24 mouse cellular contexts compared by ENCODE assay signal in the genomic region with DNA sequence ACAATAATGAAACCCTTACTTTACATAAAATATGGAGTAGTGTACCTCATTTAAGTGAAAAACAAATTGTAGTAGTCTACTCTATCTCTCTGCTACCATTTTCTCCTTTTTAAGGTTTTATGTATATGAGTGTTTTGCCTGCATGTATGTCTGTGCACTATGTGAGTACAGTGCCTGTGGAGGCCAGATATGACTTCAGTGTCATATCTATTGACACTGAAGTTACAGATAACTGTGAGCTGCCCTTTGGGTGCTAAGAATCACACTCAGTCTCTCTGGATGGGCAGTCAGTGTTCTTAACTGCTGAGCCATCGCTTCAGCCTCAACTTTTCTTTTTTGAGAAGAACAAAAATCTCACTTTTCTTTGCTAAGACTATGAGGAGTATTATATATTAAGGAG. TPM values are rescaled to one million over a fixed set of nuclear protein-coding genes. Genes with fewer than 3 reads are reported as not detected.
DNase-seq lines count a peak whose midpoint lies in the region; ATAC-seq and TF ChIP-seq lines count a peak whose summit lies in the region.
"Had no signal": no experiment of that assay in that cellular context is flagged by ENCODE, and none has a peak within 500 bp of the region (broad histone marks: within the 10 kb centered on the region; RNA-seq: fewer than 3 reads in every experiment).

No protein-coding gene starts in this region.

- H3K4me3 ChIP-seq in heart, embryonic 10.5 days = no peak overlapping the region
- no peak overlapping the region for H3K4me3 ChIP-seq in MEL (ENCODE audit: control insufficient read depth in 1 of 2, insufficient read depth in 1 of 2, low read depth in 2 of 2, low read length in 2 of 2)
- no peak overlapping the region for H3K4me3 ChIP-seq in liver, embryonic 16.5 days (ENCODE audit: low read depth, low read length)
- H3K4me3 ChIP-seq in layer of hippocampus, adult 2 months = no peak overlapping the region
- no peak overlapping the region for H3K4me3 ChIP-seq in midbrain, embryonic 11.5 days (ENCODE audit: low read depth, low read length)
- H3K4me3 ChIP-seq: forebrain, embryonic 15.5 days; hindbrain, embryonic 13.5 days; left cerebral cortex, adult 2 months; midbrain, embryonic 10.5 days had no signal

- H3K9ac ChIP-seq in MEL (ENCODE audit: control insufficient read depth, low read depth, low read length, poor library complexity, severe bottlenecking) = no peak overlapping the region
- no peak overlapping the region for H3K9ac ChIP-seq in liver, embryonic 16.5 days (ENCODE audit: low read depth, low read length)
- no peak overlapping the region for H3K9ac ChIP-seq in midbrain, embryonic 11.5 days (ENCODE audit: low read length)
- H3K9ac ChIP-seq: forebrain, embryonic 15.5 days; hindbrain, embryonic 13.5 days had no signal

- no peak overlapping the region for H3K27ac ChIP-seq in heart, embryonic 10.5 days
- no peak overlapping the region for H3K27ac ChIP-seq in MEL (ENCODE audit: control insufficient read depth, low read depth, low read length)
- peak overlapping the region; percentile 67 for H3K27ac ChIP-seq in liver, embryonic 16.5 days (ENCODE audit: low read length)
- no peak overlapping the region for H3K27ac ChIP-seq in layer of hippocampus, adult 2 months
- H3K27ac ChIP-seq in midbrain, embryonic 11.5 days (ENCODE audit: low read depth, low read length) = no peak overlapping the region
- H3K27ac ChIP-seq: forebrain, embryonic 15.5 days; hindbrain, embryonic 13.5 days; left cerebral cortex, adult 2 months; midbrain, embryonic 10.5 days had no signal

- TF ChIP-seq RAD21 in MEL (IDR thresholded peaks at IDR 0.05; ENCODE audit: low read depth, low read length) = no peak

- H3K36me3 ChIP-seq in heart, embryonic 10.5 days = peaks cover 94% of the 10 kb centered on the region
- peaks cover 11 to 39% of the 10 kb centered on the region in 2 experiments for H3K36me3 ChIP-seq in MEL (ENCODE audit: control insufficient read depth in 1 of 2, insufficient read depth in 2 of 2, low read length in 2 of 2)
- peaks cover 36% of the 10 kb centered on the region for H3K36me3 ChIP-seq in liver, embryonic 16.5 days (ENCODE audit: control insufficient read depth, insufficient read depth)
- H3K36me3 ChIP-seq in midbrain, embryonic 11.5 days (ENCODE audit: control insufficient read depth, insufficient read depth, low read length) = peaks cover 29% of the 10 kb centered on the region

- ATAC-seq in erythroid progenitor cell, adult 5-6 weeks (replicated peaks; ENCODE audit: low FRiP score, poor library complexity, severe bottlenecking) = peak; percentile 99
- ATAC-seq in liver, embryonic 16.5 days (ENCODE audit: low read depth) = peak; percentile 100
- ATAC-seq in midbrain, embryonic 11.5 days (ENCODE audit: low FRiP score) = no peak
- ATAC-seq: forebrain, embryonic 15.5 days; inflammation-experienced regulatory T-cells, adult 6 months; Patski had no signal

- TF ChIP-seq CTCF in MEL (IDR thresholded peaks at IDR 0.05 in 2 of 3, conservative IDR thresholded peaks at IDR 0.05 in 1 of 3; ENCODE audit: control insufficient read depth in 1 of 3, insufficient read depth in 1 of 3, low read depth in 2 of 3, low read length in 3 of 3, poor library complexity in 1 of 3, severe bottlenecking in 1 of 3) = no peak
- no peak for TF ChIP-seq CTCF in layer of hippocampus, adult 2 months (conservative IDR thresholded peaks at IDR 0.05)

- TF ChIP-seq POLR2A in MEL (IDR thresholded peaks at IDR 0.05; ENCODE audit: control insufficient read depth in 1 of 2, insufficient read depth in 1 of 2, low read depth in 1 of 2, low read length in 2 of 2, poor library complexity in 1 of 2) = no peak

- H3K79me2 ChIP-seq in MEL (ENCODE audit: control insufficient read depth, insufficient read depth, low read length, poor library complexity) = no peaks in the 10 kb centered on the region

- 86% methylated on average over 1 of the region's 1 CpGs for WGBS in heart, embryonic 10.5 days
- 29% methylated on average over 1 of the region's 1 CpGs for WGBS in liver, embryonic 16.5 days (ENCODE audit: insufficient replicate concordance)
- 92% methylated on average over 1 of the region's 1 CpGs for WGBS in midbrain, embryonic 11.5 days

- peak overlapping the region; percentile 26; the same call in 1 of the 2 replicates for H3K4me2 ChIP-seq in liver, embryonic 16.5 days (ENCODE audit: low read depth, low read length)
- H3K4me2 ChIP-seq in midbrain, embryonic 11.5 days = no peak overlapping the region
- H3K4me2 ChIP-seq: forebrain, embryonic 15.5 days; hindbrain, embryonic 13.5 days had no signal

- peak; percentile 86 for DNase-seq in heart, embryonic 10.5 days (ENCODE audit: low spot score)
- no peak for DNase-seq in heart, adult 11 months
- DNase-seq in MEL (ENCODE audit: low read depth, low spot score) = peak; percentile 56
- no peak for DNase-seq in layer of hippocampus, adult 2 months (ENCODE audit: low spot score in 2 of 2)
- no peak for DNase-seq in yolk sac, embryonic 10.5 days (ENCODE audit: low spot score)
- no peak for DNase-seq in midbrain, embryonic 11.5 days (ENCODE audit: low spot score, missing footprints)
- DNase-seq: adrenal gland, postnatal 10 days; cerebellum, adult 8-10 months; gastrocnemius, postnatal 25 days; heart, postnatal 14 days; kidney, adult 9 months; kidney, postnatal 25 days; layer of hippocampus, adult 9-11 months; lung, adult 2 months; lung, postnatal 36 days; thymus, adult 2 months had no signal

- H3K9me3 ChIP-seq in heart, embryonic 10.5 days = no peaks in the 10 kb centered on the region
- no peaks in the 10 kb centered on the region for H3K9me3 ChIP-seq in MEL (replicated peaks; ENCODE audit: insufficient read depth, low read length)
- no peaks in the 10 kb centered on the region for H3K9me3 ChIP-seq in liver, embryonic 16.5 days (replicated peaks; ENCODE audit: control insufficient read depth, low read length)
- no peaks in the 10 kb centered on the region for H3K9me3 ChIP-seq in midbrain, embryonic 11.5 days (ENCODE audit: control insufficient read depth, low read length)
- H3K9me3 ChIP-seq: forebrain, embryonic 15.5 days; hindbrain, embryonic 13.5 days; midbrain, embryonic 10.5 days had no signal

- no peaks in the 10 kb centered on the region for H3K4me1 ChIP-seq in heart, embryonic 10.5 days
- 0 out of 4 replicates have a peak, but pooled peaks cover 0 to 3% of the 10 kb centered on the region in 2 experiments for H3K4me1 ChIP-seq in MEL (ENCODE audit: control insufficient read depth in 1 of 2, insufficient read depth in 2 of 2, low read length in 2 of 2)
- H3K4me1 ChIP-seq in liver, embryonic 16.5 days (ENCODE audit: control insufficient read depth, low read depth, low read length) = peaks cover 13% of the 10 kb centered on the region
- no peaks in the 10 kb centered on the region for H3K4me1 ChIP-seq in midbrain, embryonic 11.5 days (ENCODE audit: control insufficient read depth, insufficient read depth, low read length)
- H3K4me1 ChIP-seq: forebrain, embryonic 15.5 days; hindbrain, embryonic 13.5 days; midbrain, embryonic 10.5 days had no signal

- peak; percentile 54 to 75; a peak in 3 of 4 replicates for TF ChIP-seq EP300 in MEL (IDR thresholded peaks at IDR 0.05; ENCODE audit: low read depth in 1 of 2, low read length in 2 of 2)

- H3K27me3 ChIP-seq in heart, embryonic 10.5 days (ENCODE audit: insufficient read depth, poor library complexity, severe bottlenecking) = no peaks in the 10 kb centered on the region
- H3K27me3 ChIP-seq in MEL (ENCODE audit: control insufficient read depth in 1 of 2, insufficient read depth in 2 of 2, low read length in 2 of 2) = no peaks in the 10 kb centered on the region
- no peaks in the 10 kb centered on the region for H3K27me3 ChIP-seq in liver, embryonic 16.5 days (ENCODE audit: control insufficient read depth, insufficient read depth, low read depth, low read length)
- H3K27me3 ChIP-seq in midbrain, embryonic 11.5 days (ENCODE audit: control insufficient read depth, insufficient read depth, low read length) = no peaks in the 10 kb centered on the region
- H3K27me3 ChIP-seq: forebrain, embryonic 15.5 days; hindbrain, embryonic 13.5 days; Patski had no signal

RNA-seq across cellular contexts. Expression of a gene that starts 26.9 kb away (rescaled TPM):
- 85.5 and 133 TPM in 2 replicates for polyA plus RNA-seq in heart, embryonic 10.5 days (2016; fragmentation: Nextera tagmentation; extraction: Ambion mirVana)
- 217 and 257 TPM in 2 replicates for total RNA-seq in MEL (2012; rRNA removed)
- 100 to 1,000 TPM; 151 to 332 TPM for polyA plus RNA-seq in MEL (2012; ENCODE audit: insufficient read depth in 1 of 2, insufficient read length in 2 of 2, low read depth in 1 of 2, low replicate concordance in 2 of 2, missing spikeins in 1 of 2)
- 53.7 and 58.0 TPM in 2 replicates for total RNA-seq in erythroid progenitor cell, adult 5-6 weeks (2015; ENCODE audit: low replicate concordance)
- total RNA-seq in erythroid progenitor cell, adult 5-6 weeks (2017; ENCODE audit: low replicate concordance) = 33.6 and 40.5 TPM in 2 replicates
- 54.8 and 60.1 TPM in 2 replicates for polyA plus RNA-seq in liver, embryonic 16.5 days (2015; fragmentation: Nextera tagmentation; extraction: Ambion mirVana)
- 10 to 100 TPM; 48.8 to 54.1 TPM for total RNA-seq in layer of hippocampus, adult 2 months (2021)
- polyA plus RNA-seq in midbrain, embryonic 11.5 days (2014; fragmentation: Nextera tagmentation; extraction: Ambion mirVana) = 96.2 and 103 TPM in 2 replicates

RNA-seq across cellular contexts. Expression of a gene that starts 26.9 kb away (rescaled TPM):
- 121 and 132 TPM in 2 replicates for polyA plus RNA-seq in heart, embryonic 10.5 days (2016; fragmentation: Nextera tagmentation; extraction: Ambion mirVana)
- total RNA-seq in MEL (2012; rRNA removed) = 28.7 and 31.1 TPM in 2 replicates
- 10 to 100 TPM; 32.4 to 62.0 TPM for polyA plus RNA-seq in MEL (2012; ENCODE audit: insufficient read depth in 1 of 2, insufficient read length in 2 of 2, low read depth in 1 of 2, low replicate concordance in 2 of 2, missing spikeins in 1 of 2)
- 137 and 157 TPM in 2 replicates for total RNA-seq in erythroid progenitor cell, adult 5-6 weeks (2015; ENCODE audit: low replicate concordance)
- total RNA-seq in erythroid progenitor cell, adult 5-6 weeks (2017; ENCODE audit: low replicate concordance) = 163 and 194 TPM in 2 replicates
- polyA plus RNA-seq in liver, embryonic 16.5 days (2015; fragmentation: Nextera tagmentation; extraction: Ambion mirVana) = 50.6 and 52.9 TPM in 2 replicates
- 10 to 100 TPM; 56.3 to 56.8 TPM for total RNA-seq in layer of hippocampus, adult 2 months (2021)
- polyA plus RNA-seq in midbrain, embryonic 11.5 days (2014; fragmentation: Nextera tagmentation; extraction: Ambion mirVana) = 134 and 140 TPM in 2 replicates

RNA-seq across cellular contexts. Expression of a gene that starts 44.3 kb away (rescaled TPM):
- 290 and 338 TPM in 2 replicates for polyA plus RNA-seq in heart, embryonic 10.5 days (2016; fragmentation: Nextera tagmentation; extraction: Ambion mirVana)
- total RNA-seq in MEL (2012; rRNA removed) = 165 and 208 TPM in 2 replicates
- 100 to 1,000 TPM; 188 to 419 TPM for polyA plus RNA-seq in MEL (2012; ENCODE audit: insufficient read depth in 1 of 2, insufficient read length in 2 of 2, low read depth in 1 of 2, low replicate concordance in 2 of 2, missing spikeins in 1 of 2)
- total RNA-seq in erythroid progenitor cell, adult 5-6 weeks (2015; ENCODE audit: low replicate concordance) = 77.8 and 139 TPM in 2 replicates
- total RNA-seq in erythroid progenitor cell, adult 5-6 weeks (2017; ENCODE audit: low replicate concordance) = 41.7 and 80.6 TPM in 2 replicates
- polyA plus RNA-seq in liver, embryonic 16.5 days (2015; fragmentation: Nextera tagmentation; extraction: Ambion mirVana) = 259 and 284 TPM in 2 replicates
- total RNA-seq in layer of hippocampus, adult 2 months (2021) = 100 to 1,000 TPM; 156 to 162 TPM
- polyA plus RNA-seq in midbrain, embryonic 11.5 days (2014; fragmentation: Nextera tagmentation; extraction: Ambion mirVana) = 269 and 301 TPM in 2 replicates

RNA-seq across cellular contexts. Expression of a gene that starts 44.6 kb away (rescaled TPM):
- polyA plus RNA-seq in heart, embryonic 10.5 days (2016; fragmentation: Nextera tagmentation; extraction: Ambion mirVana) = 41.2 and 46.7 TPM in 2 replicates
- 14.7 and 15.6 TPM in 2 replicates for total RNA-seq in MEL (2012; rRNA removed)
- polyA plus RNA-seq in MEL (2012; ENCODE audit: insufficient read depth in 1 of 2, insufficient read length in 2 of 2, low read depth in 1 of 2, low replicate concordance in 2 of 2, missing spikeins in 1 of 2) = 10 to 100 TPM in 1 of 2 experiments, not detected in 1; 19.2 TPM
- total RNA-seq in erythroid progenitor cell, adult 5-6 weeks (2015; ENCODE audit: low replicate concordance) = 21.0 and 37.8 TPM in 2 replicates
- 7.1 and 16.7 TPM in 2 replicates for total RNA-seq in erythroid progenitor cell, adult 5-6 weeks (2017; ENCODE audit: low replicate concordance)
- 14.6 and 16.0 TPM in 2 replicates for polyA plus RNA-seq in liver, embryonic 16.5 days (2015; fragmentation: Nextera tagmentation; extraction: Ambion mirVana)
- 10 to 100 TPM; 39.9 to 49.9 TPM for total RNA-seq in layer of hippocampus, adult 2 months (2021)
- 63.4 and 68.3 TPM in 2 replicates for polyA plus RNA-seq in midbrain, embryonic 11.5 days (2014; fragmentation: Nextera tagmentation; extraction: Ambion mirVana)

Comparison
In these comparisons a context has a peak if more than half of its experiments do, and no peak if none do; other contexts are left out.
1. DNase-seq: peak in heart, embryonic 10.5 days (single experiment) and MEL (single experiment); none in heart, adult 11 months (single experiment), layer of hippocampus, adult 2 months (0 of 2), yolk sac, embryonic 10.5 days (single experiment) and midbrain, embryonic 11.5 days (single experiment).